ENCODE assay signal across 13 mouse cellular contexts in genomic region chr13:93004003-93004402, GRCm38 (mm10).
"Had no signal": no experiment of that assay in that cellular context is flagged by ENCODE, and none has a peak within 500 bp of the region (broad histone marks: within the 10 kb centered on the region; RNA-seq: fewer than 3 reads in every experiment).

No protein-coding gene starts in this region.

- ATAC-seq: lung, postnatal 0 days; midbrain, embryonic 13.5 days had no signal

- DNase-seq: kidney, adult 8-10 months; kidney, postnatal 36 days; left cerebral cortex, postnatal 4 days; lung, adult 2 months; lung, postnatal 36 days; right cerebral cortex, postnatal 14 days; thymus, postnatal 36 days had no signal

- H3K27ac ChIP-seq: kidney, postnatal 0 days; limb, embryonic 13.5 days; liver, embryonic 14.5 days; midbrain, embryonic 13.5 days; stomach, embryonic 15.5 days had no signal

- H3K4me3 ChIP-seq: limb, embryonic 13.5 days; midbrain, embryonic 13.5 days; stomach, embryonic 15.5 days had no signal

- H3K4me2 ChIP-seq: limb, embryonic 13.5 days; midbrain, embryonic 13.5 days; stomach, embryonic 15.5 days had no signal

- H3K9ac ChIP-seq: limb, embryonic 13.5 days; liver, embryonic 14.5 days; midbrain, embryonic 13.5 days; stomach, embryonic 15.5 days had no signal

- H3K4me1 ChIP-seq: limb, embryonic 13.5 days; midbrain, embryonic 13.5 days had no signal

- H3K36me3 ChIP-seq: limb, embryonic 13.5 days; midbrain, embryonic 13.5 days; stomach, embryonic 15.5 days had no signal

- H3K9me3 ChIP-seq: limb, embryonic 13.5 days; midbrain, embryonic 13.5 days; stomach, embryonic 15.5 days had no signal

- H3K27me3 ChIP-seq: limb, embryonic 13.5 days; midbrain, embryonic 13.5 days; stomach, embryonic 15.5 days had no signal
